ENCODE assay signal across 45 mouse cellular contexts in genomic region chr19:46696482-46696881, GRCm38 (mm10). TPM values are rescaled to one million over a fixed set of nuclear protein-coding genes. Genes with fewer than 3 reads are reported as not detected.
"Had no signal": no experiment of that assay in that cellular context is flagged by ENCODE, and none has a peak within 500 bp of the region (broad histone marks: within the 10 kb centered on the region; RNA-seq: fewer than 3 reads in every experiment).

No protein-coding gene starts in this region.

- H3K27me3 ChIP-seq: heart, embryonic 12.5 days; heart, embryonic 13.5 days; heart, embryonic 15.5 days; hindbrain, embryonic 12.5 days; hindbrain, embryonic 13.5 days; hindbrain, embryonic 15.5 days; intestine, embryonic 15.5 days; kidney, embryonic 15.5 days had no signal

- H3K27ac ChIP-seq: heart, embryonic 10.5 days; heart, embryonic 13.5 days; heart, embryonic 15.5 days; hindbrain, embryonic 10.5 days; hindbrain, embryonic 12.5 days; hindbrain, embryonic 13.5 days; hindbrain, embryonic 14.5 days; hindbrain, embryonic 15.5 days; hindbrain, postnatal 0 days; intestine, embryonic 15.5 days; kidney, embryonic 15.5 days; kidney, postnatal 0 days; layer of hippocampus, adult 2 months had no signal

- H3K9me3 ChIP-seq: heart, embryonic 10.5 days; heart, embryonic 12.5 days; heart, embryonic 13.5 days; heart, embryonic 15.5 days; hindbrain, embryonic 10.5 days; hindbrain, embryonic 12.5 days; hindbrain, embryonic 13.5 days; hindbrain, embryonic 15.5 days; intestine, embryonic 15.5 days; kidney, embryonic 15.5 days had no signal

- ATAC-seq: hindbrain, embryonic 16.5 days; hindbrain, postnatal 0 days; inflammation-experienced regulatory T-cells, adult 6 months; intestine, embryonic 15.5 days; intestine, embryonic 16.5 days; intestine, postnatal 0 days had no signal

- H3K4me2 ChIP-seq: heart, embryonic 11.5 days; heart, embryonic 12.5 days; heart, embryonic 13.5 days; heart, embryonic 15.5 days; hindbrain, embryonic 12.5 days; hindbrain, embryonic 13.5 days; hindbrain, embryonic 14.5 days; hindbrain, embryonic 15.5 days; intestine, embryonic 15.5 days; kidney, embryonic 15.5 days had no signal

- H3K9ac ChIP-seq: heart, embryonic 12.5 days; heart, embryonic 13.5 days; heart, embryonic 15.5 days; hindbrain, embryonic 12.5 days; hindbrain, embryonic 13.5 days; hindbrain, embryonic 14.5 days; hindbrain, embryonic 15.5 days; intestine, embryonic 15.5 days; kidney, embryonic 15.5 days had no signal

- DNase-seq: heart, postnatal 10 days; heart, postnatal 14 days; heart, postnatal 36 days; heart, postnatal 4 days; kidney, adult 11 months; kidney, adult 18-20 months; kidney, adult 2 months; kidney, adult 8-10 months; kidney, adult 9 months; kidney, postnatal 10 days; kidney, postnatal 14 days; kidney, postnatal 25 days; kidney, postnatal 36 days; kidney, postnatal 4 days; layer of hippocampus, adult 9-11 months; layer of hippocampus, postnatal 36 days had no signal

- H3K36me3 ChIP-seq: intestine, embryonic 15.5 days had no signal

- H3K4me1 ChIP-seq: heart, embryonic 12.5 days; heart, embryonic 13.5 days; heart, embryonic 15.5 days; hindbrain, embryonic 12.5 days; hindbrain, embryonic 13.5 days; hindbrain, embryonic 15.5 days; intestine, embryonic 15.5 days had no signal

- H3K4me3 ChIP-seq: heart, embryonic 10.5 days; heart, embryonic 12.5 days; heart, embryonic 13.5 days; heart, embryonic 15.5 days; hindbrain, embryonic 10.5 days; hindbrain, embryonic 12.5 days; hindbrain, embryonic 13.5 days; hindbrain, embryonic 15.5 days; intestine, embryonic 15.5 days; kidney, embryonic 15.5 days; layer of hippocampus, adult 2 months had no signal

RNA-seq across cellular contexts. Expression of gene Cyp17a1, which starts 23.5 kb away (rescaled TPM):
- total RNA-seq: heart, postnatal 10 days; heart, postnatal 14 days; heart, postnatal 25 days; heart, postnatal 36 days; hematopoietic stem cell, adult 5-6 weeks; hindbrain, postnatal 0 days; layer of hippocampus, adult 18-20 months; layer of hippocampus, adult 2 months; layer of hippocampus, adult 8-10 months; layer of hippocampus, postnatal 10 days; layer of hippocampus, postnatal 14 days; layer of hippocampus, postnatal 25 days; layer of hippocampus, postnatal 36 days; left cerebral cortex, adult 18-20 months had no signal
- polyA plus RNA-seq: hindbrain, embryonic 10.5 days; hindbrain, embryonic 12.5 days; hindbrain, embryonic 13.5 days; hindbrain, embryonic 14.5 days; hindbrain, embryonic 15.5 days; hindbrain, embryonic 16.5 days; hindbrain, postnatal 0 days; intestine, embryonic 14.5 days; intestine, embryonic 15.5 days; intestine, postnatal 0 days; kidney, embryonic 14.5 days; kidney, postnatal 0 days had no signal
